Mouse (Mus musculus) embryo, embryonic 10 days (tissue): ENCODE data around the gene Map7d2.
A peak's percentile ranks its signal among the peaks of the same experiment; 100 is the strongest.
"Not testable (repeated sequence)": the region's sequence is repeated elsewhere in the genome, so short reads cannot be mapped to it uniquely, and the experiment has no call there.

Experiments
- DNase-seq: peaks from one replicate; pipeline ENCODE4 v3.0.0-alpha.2; 2015; ENCODE audit warnings: low spot score

Gene Map7d2

GRCm38 (mm10) chrX:159414130-159414828 is at the start of gene Map7d2:
Gene Map7d2, plus strand, starts transcription at chrX:159414572.
- DNase-seq = peak; percentile 38

- DNase-seq = peak; percentile 82
Measured at GRCm38 (mm10) chrX:159371831-159372752, 42.3 kb upstream of the Map7d2 start, which contains the start of gene Eif1ax. Gene Eif1ax, plus strand, starts transcription at chrX:159372178.

- no peak for DNase-seq
Measured at GRCm38 (mm10) chrX:159372753-159373144, 41.6 kb upstream of the Map7d2 start.

- DNase-seq = no peak
Measured at GRCm38 (mm10) chrX:159387105-159387504, 27.3 kb upstream of the Map7d2 start.

- DNase-seq = no peak
Measured at GRCm38 (mm10) chrX:159388953-159389352, 25.4 kb upstream of the Map7d2 start.

- no peak for DNase-seq
Measured at GRCm38 (mm10) chrX:159390347-159390962, 23.9 kb upstream of the Map7d2 start.

GRCm38 (mm10) chrX:159391239-159391638 is 23.1 kb upstream of the Map7d2 start:
- no peak for DNase-seq

- DNase-seq = peak; percentile 35
Measured at GRCm38 (mm10) chrX:159409253-159409652, 5.1 kb upstream of the Map7d2 start.

GRCm38 (mm10) chrX:159414829-159415673 is 679 bp downstream of the Map7d2 start:
- no peak for DNase-seq

- DNase-seq = not testable (repeated sequence)
Measured at GRCm38 (mm10) chrX:159430507-159430906, 16.1 kb downstream of the Map7d2 start.

GRCm38 (mm10) chrX:159442128-159442527 is 27.8 kb downstream of the Map7d2 start:
- DNase-seq = peak; percentile 61

- no peak for DNase-seq
Measured at GRCm38 (mm10) chrX:159447133-159447532, 32.8 kb downstream of the Map7d2 start.

GRCm38 (mm10) chrX:159459006-159459654 is 44.8 kb downstream of the Map7d2 start:
- peak; percentile 60 for DNase-seq

- DNase-seq = no peak
Measured at GRCm38 (mm10) chrX:159474799-159475198, 60.4 kb downstream of the Map7d2 start.

- DNase-seq = not testable (repeated sequence)
Measured at GRCm38 (mm10) chrX:159478243-159478940, 64.0 kb downstream of the Map7d2 start.

- DNase-seq = no peak
Measured at GRCm38 (mm10) chrX:159484247-159484646, 69.9 kb downstream of the Map7d2 start.

GRCm38 (mm10) chrX:159503181-159503580 is 88.8 kb downstream of the Map7d2 start:
- no peak for DNase-seq

GRCm38 (mm10) chrX:159508331-159509036 is 94.1 kb downstream of the Map7d2 start:
- DNase-seq = no peak

GRCm38 (mm10) chrX:159509042-159509441 is 94.7 kb downstream of the Map7d2 start:
- no peak for DNase-seq
